Mouse (Mus musculus) heart, postnatal 36 days (tissue): ENCODE measurements around the gene Zzz3. TPM values are rescaled to one million over a fixed set of nuclear protein-coding genes. Genes with fewer than 3 reads are reported as not detected.
"Not testable (repeated sequence)": the region's sequence is repeated elsewhere in the genome, so short reads cannot be mapped to it uniquely, and the experiment has no call there.

Experiments
- DNase-seq, 2 experiments: peaks; one replicate each; pipeline ENCODE4 v3.0.0; 2021 to 2022
- intact Hi-C: fragments of 180-260 bp; cut with DNase I; formaldehyde crosslinking; loops from one replicate; pipeline ENCODE4 v1.15.1; 2025
- total RNA-seq, 2 experiments: library from RNA; stranded (reverse); gene quantifications; 2 replicates each; pipeline ENCODE4 v1.2.3; 2021

The Zzz3 gene
- total RNA-seq, 2 experiments from 2014 or later: 20.5 to 24.1 TPM

DNA sequence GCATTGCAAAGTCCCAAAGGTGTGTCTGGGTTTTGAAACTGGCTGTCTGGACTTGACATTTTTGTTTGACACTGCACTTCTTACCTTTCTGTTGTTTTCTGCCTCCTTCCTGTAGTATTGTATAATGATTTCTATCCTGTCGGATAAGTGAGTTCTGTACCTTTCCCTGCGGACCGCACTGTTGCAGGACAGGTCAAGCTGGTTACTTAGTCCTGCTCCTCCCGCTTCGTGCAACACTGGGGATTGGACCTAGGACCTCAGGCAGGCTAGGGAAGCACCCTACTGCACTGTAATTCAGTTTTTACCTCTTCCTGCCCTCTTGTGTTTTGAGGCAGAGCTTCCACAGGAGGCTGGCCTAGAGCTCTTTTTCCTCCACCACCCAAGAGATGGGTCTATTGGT, 5.2 kb downstream of the Zzz3 start:
- no peak for DNase-seq
- intact Hi-C loops: no loop called here

DNA sequence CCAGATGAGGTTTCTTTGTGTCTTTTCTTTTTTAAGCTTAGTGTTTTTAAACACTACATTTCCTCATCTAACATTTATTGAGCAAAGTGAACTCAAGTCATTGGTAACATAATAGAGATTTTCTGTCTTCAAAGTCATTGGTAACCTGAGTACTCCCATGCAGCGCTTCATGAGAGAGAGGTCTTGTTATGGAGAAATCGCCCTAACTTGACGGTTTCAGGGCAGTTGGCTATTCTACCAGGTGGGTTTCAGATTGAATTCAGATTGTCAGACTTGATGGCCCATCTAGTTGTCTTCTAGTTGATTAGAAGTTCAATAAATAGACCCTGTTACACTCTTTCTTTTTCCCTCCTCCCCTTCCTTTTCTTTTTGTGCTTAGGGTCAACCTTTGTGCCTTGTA, 5.6 kb downstream of the Zzz3 start:
- intact Hi-C loops: no loop called here
- no peak for DNase-seq

DNA sequence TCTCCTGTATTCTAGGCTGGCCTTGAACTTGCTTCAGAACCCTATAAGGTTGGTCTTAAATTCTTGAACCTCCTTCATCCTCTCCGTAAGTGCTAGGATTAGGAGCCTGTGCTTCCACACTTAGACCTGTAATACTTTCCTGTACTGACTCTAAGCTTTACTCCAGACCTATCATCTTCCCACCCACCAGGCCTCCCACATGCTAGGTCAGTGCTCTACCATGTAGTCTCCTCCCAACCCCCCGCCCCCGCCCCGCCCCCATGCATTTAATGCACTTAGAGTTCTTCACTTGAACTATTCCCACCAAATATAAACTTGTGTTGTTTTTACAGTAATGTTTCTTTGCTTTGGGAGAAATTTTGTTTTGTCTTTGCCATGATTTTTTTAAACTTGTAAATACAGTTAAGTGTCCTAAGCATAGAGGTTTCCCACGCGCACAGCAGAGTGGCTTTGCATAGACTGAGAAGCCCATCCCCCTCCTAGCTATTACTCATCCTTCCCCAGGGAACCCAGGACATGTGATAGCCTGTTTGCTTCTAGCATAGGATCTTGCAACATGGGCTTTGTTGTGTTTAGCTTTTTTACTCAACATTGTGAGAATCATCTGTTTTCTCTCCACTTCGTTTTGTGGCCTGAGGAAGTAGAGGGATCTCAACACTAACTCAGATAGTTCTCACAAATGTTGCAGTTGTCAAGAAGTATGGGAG, 6.8 kb downstream of the Zzz3 start:
- intact Hi-C loops: no loop called here
- peak; percentile 49 to 53 for DNase-seq

DNA sequence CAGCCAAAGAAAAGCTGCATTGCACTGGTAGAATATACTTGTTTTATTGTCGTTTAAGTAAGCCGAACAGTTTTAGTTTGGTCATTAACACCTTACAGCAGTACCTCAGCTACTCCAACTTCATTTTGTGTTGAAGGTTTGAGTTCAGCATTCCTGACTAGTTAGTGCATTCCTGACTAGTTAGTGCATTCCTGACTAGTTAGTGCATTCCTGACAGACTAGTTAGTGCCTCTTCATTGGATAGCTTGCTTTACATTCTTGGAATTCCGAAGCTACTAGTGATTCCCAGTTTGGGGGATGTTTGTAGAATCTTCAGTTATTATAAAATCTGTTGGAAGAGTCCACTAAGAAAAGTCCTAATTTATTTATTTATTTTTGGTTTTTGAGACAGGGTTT, 7.4 kb downstream of the Zzz3 start:
- intact Hi-C loops: no loop called here
- no peak for DNase-seq

DNA sequence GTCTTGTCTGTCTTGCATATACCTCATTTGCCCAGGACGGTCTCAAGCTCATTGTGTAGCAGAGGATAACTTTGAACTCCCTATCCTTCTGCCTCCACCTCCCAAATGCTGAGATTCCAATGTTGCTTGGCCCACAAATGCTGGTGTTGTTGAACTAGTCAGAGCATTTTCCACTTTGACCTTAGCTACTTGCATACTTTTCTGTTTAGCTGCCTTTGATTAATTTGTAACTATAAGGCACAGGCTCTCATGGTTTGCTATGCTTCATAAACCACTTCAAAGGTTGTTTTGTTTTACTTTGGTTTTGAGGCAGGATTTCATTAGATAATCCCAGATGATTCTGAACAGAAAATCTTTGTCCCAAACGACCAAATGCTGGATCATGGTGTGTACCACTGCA, 8.6 kb downstream of the Zzz3 start:
- no peak for DNase-seq
- intact Hi-C loops: no loop called here

DNA sequence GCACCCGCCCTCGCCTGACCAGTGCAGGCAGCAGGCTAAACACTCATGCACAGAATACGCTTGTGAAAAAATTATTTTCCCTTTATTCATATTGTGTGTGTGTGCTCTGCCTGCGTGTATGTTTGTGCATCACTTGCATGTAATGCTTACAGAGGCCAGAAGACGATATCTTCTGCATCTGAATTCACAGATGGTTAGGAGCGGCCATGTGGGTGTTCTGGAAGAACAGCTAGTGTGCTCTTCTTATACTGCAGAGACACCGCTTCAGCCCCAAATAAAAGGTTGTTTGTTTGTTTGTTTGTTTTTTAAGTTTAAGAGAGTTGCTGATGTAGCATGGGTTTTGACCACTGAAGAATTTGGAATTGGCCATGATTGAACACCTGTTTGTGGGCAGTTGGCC, 10.1 kb downstream of the Zzz3 start:
- DNase-seq: no peak
- intact Hi-C loops: no loop called here

DNA sequence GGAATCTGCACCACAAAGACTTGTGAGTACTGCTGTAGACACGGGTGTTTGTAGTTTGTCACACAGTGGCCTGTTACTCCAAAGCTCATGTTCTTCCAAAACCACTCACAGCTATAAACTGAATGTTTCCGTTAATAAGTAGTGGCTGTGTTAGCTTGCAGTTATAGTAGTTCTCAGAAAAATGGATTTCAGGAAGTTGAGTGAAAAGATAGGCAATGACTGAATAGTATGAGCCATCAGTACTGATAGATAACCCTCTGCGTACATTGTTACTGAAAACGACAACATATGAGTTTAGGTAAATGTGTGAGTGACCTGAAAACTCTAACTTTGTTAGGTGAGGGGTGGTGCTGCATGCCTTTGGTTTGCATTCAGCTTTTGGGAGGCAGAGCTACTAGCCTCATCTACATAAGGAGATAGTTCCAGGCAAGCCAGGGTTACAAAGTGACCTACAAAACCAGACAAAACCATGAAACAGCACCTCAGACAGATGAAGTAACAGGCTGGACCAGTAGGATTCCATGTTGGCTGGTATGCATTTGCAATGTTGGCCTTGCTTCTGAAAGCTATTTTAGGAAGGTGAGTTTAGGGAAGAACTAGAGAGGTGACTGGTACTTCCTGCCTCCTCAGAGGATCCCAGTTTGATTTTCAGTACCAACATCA, 10.8 kb downstream of the Zzz3 start:
- DNase-seq: no peak
- intact Hi-C loops: no loop called here

DNA sequence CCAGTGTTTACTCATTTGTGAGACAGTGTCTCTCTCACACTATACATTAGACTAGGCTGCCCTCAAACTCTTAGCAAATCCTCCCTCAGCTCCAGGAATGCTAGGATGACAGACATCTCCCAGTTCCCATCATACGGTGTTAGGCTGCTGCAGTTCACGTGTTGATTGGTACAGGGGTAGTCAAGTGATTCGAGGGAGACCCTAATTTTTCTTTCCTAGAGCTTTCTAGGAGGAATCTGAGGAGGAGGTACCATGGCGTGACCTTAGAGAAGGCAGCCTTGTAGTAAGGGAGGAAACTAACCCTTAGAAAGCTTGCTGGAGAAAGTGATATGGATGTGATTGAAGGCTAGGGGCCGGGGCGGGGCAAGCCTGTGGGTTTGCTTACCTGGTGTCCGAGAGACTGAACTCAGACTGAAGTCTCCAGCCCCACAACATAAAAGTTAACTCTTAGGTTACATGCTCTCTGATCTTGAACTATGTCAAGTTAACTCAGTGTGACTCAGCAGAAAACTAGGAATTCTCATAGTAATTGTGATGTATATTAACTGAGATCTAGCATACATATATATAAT, 15.8 kb downstream of the Zzz3 start:
- DNase-seq: no peak

DNA sequence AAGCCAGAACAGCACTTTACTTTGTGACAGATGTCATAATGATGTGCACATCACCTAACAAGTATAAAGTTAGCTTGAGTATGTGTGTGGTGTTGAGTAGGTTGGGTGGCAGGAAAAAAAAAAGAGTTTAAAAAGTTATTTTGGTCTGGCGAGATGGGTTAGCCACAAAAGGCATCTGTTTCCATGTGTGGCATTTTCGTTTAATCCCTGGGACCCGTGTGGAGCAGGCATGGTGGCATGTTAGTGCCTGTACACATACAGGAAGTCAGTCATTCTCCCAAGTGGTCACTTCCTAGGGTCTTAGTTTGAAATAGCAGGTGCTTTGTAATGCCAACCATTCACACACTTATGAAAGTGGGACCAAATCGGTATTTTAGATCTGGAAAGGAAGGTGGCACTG, 17.1 kb downstream of the Zzz3 start:
- no peak for DNase-seq
- intact Hi-C loops: no loop called here

More for the DNA sequence above, 15.8 kb downstream of the Zzz3 start:
- intact Hi-C loops: no loop called here

DNA sequence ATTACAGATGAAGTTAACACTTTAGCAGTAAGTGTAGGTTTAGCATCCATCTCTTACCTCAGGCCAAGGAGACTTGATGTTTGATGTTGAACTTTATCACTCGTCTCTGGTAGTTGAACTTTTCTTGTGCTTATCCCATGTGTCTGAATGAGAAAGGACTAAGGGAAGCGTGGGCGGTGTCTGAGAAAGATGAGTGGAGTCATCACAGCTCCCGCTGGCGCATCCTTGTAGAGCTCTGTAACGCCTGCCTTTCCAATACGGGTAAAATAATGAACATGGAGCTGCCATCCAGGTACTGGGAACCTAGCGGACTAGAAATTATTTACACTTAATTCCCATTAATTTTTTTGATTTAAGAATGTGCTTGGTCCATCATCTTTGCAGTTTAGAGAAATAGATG, 33.7 kb downstream of the Zzz3 start:
- no peak for DNase-seq
- intact Hi-C loops: no loop called here

DNA sequence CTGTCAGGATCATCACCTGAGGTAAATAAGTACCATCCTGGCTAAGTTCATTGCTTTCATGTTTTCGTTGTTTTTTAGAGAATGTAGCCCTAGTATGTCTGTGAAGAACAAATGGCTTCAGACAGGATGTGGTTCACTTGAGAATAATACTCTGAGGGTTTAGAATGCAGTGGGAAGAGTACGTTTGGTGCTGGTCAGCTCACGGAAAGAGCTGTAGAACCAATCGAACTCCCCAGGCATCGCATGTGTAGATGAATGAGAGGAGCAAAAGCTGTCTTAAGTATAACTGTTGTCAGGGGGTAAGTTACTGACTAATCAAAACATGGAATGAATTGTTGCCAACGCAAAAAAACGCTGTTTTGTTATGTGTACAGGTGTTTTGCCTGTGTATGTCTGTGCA, 37.4 kb downstream of the Zzz3 start:
- intact Hi-C loops: no loop called here
- no peak for DNase-seq

DNA sequence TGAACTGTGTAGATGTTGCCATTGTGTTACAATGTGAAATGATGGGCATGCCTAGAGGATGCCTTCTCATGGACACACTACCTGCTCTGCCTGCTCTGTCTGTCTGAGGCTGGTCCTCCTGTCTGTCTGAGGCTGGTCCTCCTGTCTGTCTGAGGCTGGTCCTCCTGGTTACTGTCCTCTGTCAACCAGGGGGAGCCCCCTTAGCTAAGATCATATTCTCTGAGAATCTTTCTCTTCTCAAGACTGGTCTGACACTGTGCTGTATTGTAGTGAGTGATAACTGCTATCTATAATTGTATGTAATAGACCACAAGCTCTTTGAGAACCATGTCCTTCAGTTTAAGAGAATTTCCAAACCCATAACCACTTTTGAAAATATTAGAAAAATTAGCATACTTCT, 40.3 kb downstream of the Zzz3 start:
- DNase-seq: no peak
- intact Hi-C loops: no loop called here

DNA sequence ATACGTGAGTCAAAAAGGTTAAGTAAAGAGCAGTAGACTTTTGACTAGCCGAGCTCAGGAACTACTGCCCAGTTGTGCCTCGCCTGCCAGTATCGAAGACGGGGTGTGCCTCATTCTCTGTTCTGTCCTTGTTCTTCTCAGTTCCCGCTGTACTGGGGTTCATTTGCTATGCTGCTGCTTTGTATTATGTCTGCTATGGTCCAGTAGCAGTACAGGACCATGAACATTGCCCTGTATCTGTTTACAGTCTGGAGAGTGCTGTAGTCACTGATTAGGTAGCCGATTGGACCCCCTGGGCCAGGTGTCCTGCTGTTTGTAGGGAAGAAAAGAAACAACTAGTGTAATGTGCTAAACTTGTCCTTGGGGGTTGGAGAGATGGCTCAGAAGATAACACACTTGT, 42.8 kb downstream of the Zzz3 start:
- intact Hi-C loops: no loop called here
- DNase-seq: no peak

DNA sequence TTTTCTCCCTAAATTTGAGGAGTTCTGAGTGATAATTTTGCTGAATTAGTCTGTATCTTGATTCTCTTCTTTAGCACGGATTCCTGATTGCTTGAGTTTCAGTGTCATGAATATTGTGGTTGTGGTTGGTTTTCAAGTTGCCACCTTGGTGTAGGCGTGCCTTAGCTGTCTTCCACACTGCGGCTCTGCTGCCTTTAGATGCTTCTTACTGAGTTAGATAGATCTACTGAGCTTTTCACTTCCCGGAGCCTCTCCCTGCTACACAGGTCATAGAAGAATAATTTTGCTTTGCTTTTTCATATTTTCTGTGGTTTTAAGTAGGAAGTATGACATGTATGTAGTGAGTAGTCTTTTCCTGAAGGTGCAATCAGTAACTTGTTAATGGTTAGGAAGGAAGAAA, 47.5 kb downstream of the Zzz3 start:
- no peak for DNase-seq
- intact Hi-C loops: no loop called here

DNA sequence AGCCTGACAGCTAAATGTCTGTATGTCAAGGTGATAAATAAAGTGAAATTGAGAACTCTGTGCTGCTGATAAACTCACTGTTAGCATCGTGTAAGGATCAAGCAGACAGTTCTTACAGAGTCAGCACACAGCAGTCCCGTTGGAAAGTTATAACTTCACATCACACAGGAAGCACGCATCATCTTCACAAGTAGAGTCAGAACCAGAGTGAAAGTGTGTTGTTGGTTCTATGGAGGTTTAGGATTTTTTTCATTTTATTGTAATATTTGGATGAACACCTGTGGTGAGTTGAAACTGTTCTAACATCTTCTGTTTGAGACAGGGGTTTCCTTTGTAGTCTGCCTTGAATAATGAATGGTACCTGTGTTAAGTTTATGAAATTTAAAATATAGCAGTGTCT, 48.8 kb downstream of the Zzz3 start:
- no peak for DNase-seq
- intact Hi-C loops: no loop called here

DNA sequence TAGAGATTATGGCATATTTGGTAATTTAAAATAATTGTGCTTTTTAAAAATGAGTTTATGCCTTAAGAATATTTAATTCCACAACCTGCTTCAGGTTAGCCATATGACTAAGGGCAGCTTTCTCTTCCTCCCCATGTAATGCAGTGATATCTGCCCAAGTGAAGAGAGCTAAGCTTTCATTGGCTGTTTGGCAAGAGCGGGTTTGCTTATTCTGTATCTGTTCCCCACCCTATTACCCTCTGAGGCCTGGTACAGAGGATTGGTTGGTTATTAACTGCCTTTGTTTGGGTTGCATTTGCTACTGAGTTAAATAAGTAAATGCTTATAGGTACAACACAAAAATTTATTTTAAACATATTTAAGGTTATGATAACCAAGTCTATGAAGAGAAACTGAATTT, 51.7 kb downstream of the Zzz3 start:
- intact Hi-C loops: no loop called here
- DNase-seq: no peak

DNA sequence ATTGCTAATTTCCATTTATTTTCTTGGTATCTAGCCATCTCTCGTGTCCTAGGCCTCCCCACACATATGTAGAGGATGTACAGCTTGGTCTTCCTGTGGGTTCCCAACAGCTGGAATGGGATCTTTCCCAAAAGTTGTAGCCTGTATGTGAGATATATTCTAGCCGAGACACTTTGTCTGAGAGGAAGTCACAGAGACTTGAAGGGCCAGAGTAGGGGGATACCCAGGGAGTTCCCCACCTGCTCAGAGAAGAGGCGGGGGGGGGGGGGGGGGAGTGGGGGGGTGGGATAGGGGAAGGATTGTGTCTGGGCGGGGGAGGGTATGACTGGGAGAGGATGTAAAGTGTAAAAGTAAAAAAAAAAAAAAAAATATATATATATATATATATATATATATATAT, 57.9 kb downstream of the Zzz3 start:
- DNase-seq: no peak
- intact Hi-C loops: no loop called here

DNA sequence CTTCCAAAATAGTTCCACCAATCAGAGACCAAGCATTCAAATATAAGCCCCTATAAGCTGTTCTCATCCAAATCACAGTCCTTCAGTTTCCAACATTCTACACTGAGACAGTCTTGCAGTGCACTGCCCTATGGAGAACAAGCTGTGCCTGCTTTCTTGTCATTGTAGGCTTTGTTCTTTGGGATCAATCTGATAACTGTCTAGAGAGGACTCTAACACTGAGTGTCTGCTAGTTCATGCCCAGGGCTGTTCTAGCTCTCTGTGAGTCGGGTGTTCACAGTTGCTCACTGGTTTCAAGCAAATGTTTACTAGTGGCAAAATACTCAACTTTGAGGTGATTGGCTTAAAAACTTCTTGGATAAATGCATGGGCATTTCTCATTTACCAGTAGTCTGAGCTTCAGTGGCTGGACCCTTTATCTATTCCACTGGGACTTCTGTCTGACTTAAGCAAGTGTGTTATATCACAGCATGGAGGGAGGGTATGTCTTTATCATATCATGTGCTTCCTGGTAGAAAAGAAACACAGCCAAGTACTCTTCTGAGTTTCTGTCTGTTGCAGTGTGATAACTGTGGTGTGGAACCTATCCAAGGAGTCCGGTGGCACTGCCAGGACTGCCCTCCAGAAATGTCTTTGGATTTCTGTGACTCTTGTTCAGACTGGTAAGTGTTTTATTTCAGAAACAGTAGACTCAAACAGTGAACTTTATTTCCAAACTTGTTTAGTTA, 62.2 kb downstream of the Zzz3 start:
- no peak for DNase-seq
- intact Hi-C loops: no loop called here

DNA sequence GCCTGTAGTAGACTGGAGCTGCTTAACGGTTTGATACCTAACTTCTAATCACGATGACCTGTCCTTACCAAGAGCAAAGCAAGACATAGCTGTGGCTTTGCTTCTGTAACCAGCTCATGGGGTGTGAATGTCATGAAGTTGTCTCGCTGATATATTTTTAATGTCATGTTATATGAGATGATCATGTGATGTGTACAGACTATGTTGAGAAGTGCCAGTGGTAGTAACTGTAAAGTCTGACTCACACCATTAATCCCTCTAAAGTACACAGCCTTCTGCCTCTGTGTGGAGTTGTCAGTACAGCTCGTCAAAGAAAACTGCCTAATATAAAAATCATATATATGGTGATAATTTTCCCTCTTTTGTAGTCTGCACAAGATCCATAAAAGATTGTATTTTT, 63.6 kb downstream of the Zzz3 start:
- intact Hi-C loops, DNase-seq: not testable (repeated sequence)

DNA sequence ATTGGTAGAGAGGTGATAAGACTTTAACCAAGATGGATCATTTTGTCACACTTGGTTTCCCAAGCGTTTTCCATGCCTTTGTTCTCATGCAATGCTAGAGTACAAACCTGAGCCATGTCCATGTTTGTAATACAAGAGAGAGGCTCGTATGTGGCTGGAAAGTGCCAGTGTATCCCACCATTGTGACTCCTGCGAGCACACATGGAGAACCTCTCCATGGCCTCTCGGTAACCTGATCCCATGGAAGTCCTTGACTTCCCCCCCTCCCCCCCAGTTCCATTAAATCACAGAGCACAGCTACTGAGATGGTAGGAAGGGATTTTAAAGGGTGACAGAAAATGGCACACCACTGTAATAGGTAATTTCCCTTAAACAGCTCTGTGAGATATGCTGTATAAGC, 65.5 kb downstream of the Zzz3 start:
- intact Hi-C loops: no loop called here

DNA sequence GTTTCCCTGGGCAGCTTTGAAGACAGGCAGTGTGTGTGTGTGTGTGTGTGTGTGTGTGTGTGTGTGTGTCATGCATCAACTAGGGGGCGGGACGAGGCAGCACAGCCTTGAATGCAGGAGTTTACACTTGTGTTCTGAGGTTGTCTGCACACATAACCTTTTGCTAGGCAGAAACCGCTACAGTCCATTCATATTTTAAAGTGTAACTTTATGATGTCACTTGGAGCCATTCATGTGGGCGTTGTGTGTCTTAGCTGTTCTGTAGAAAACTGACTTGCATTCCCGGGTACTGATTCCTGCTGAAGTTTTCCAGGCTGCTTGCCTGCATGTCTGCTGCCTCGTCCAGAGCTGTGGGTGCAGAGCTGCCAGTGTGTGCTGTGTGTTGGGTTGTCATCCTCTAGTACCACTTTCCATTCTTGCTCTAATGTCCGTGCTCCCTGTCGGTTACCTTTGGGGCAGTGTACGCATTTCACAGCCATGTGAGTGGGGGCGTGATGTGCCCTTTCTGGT, 66.8 kb downstream of the Zzz3 start:
- no peak for DNase-seq

More for the DNA sequence above, 65.5 kb downstream of the Zzz3 start:
- DNase-seq: no peak

More for the DNA sequence above, 66.8 kb downstream of the Zzz3 start:
- intact Hi-C loops: no loop called here
